Mouse (Mus musculus) ES-Bruce4 (cell line): Measurements from ENCODE around the gene Sde2. TPM values are rescaled to one million over a fixed set of nuclear protein-coding genes. Genes with fewer than 3 reads are reported as not detected.

Experiments used
- H3K27ac ChIP-seq: 2 replicates; pipeline ENCODE4 v1.5.1; 2012; ENCODE audit warnings: low read length, inconsistent platforms; ENCODE audit not compliant: insufficient read depth
- H3K27me3 ChIP-seq: 2 replicates; pipeline ENCODE4 v1.6.1; 2012; ENCODE audit warnings: mild to moderate bottlenecking, low read length, inconsistent platforms; ENCODE audit not compliant: control insufficient read depth, poor library complexity, insufficient read depth, severe bottlenecking
- H3K36me3 ChIP-seq: 2 replicates; pipeline ENCODE4 v1.6.1; 2012; ENCODE audit warnings: inconsistent platforms, mild to moderate bottlenecking, low read length, moderate library complexity; ENCODE audit not compliant: control insufficient read depth, poor library complexity, insufficient read depth, severe bottlenecking
- H3K4me1 ChIP-seq: one replicate; pipeline ENCODE4 v1.8.1; 2011; ENCODE audit warnings: low read length; ENCODE audit not compliant: control insufficient read depth, insufficient read depth
- H3K4me3 ChIP-seq: 2 replicates; pipeline ENCODE4 v1.5.1; 2011; ENCODE audit warnings: low read depth, mild to moderate bottlenecking, low read length
- H3K9ac ChIP-seq: 2 replicates; pipeline ENCODE4 v1.6.1; 2012; ENCODE audit warnings: low read depth, mild to moderate bottlenecking, inconsistent platforms; ENCODE audit not compliant: poor library complexity, severe bottlenecking
- H3K9me3 ChIP-seq: replicated peaks from 2 replicates; pipeline ENCODE4 v1.6.1; 2012; ENCODE audit warnings: mild to moderate bottlenecking, low read length, inconsistent platforms; ENCODE audit not compliant: control insufficient read depth, poor library complexity, insufficient read depth, severe bottlenecking
- CTCF ChIP-seq: IDR thresholded peaks from one replicate; pipeline ENCODE4 v1.8.1; 2011; ENCODE audit warnings: low read depth, low read length
- EP300 ChIP-seq: IDR thresholded peaks from 2 replicates; pipeline ENCODE4 v1.6.1; 2011; ENCODE audit warnings: low read depth, low read length; ENCODE audit not compliant: insufficient read depth
- POLR2A ChIP-seq: IDR thresholded peaks from one replicate; pipeline ENCODE4 v1.8.1; 2011; ENCODE audit warnings: low read length; ENCODE audit not compliant: insufficient read depth
- polyA plus RNA-seq: library from polyadenylated mRNA; stranded (reverse); fragments of >200 nt; gene quantifications from 2 replicates; pipeline ENCODE4 v1.2.4, GENCODE M21; 2011; ENCODE audit warnings: low read depth; ENCODE audit not compliant: missing spikeins, insufficient read depth, insufficient read length

Gene Sde2
- polyA plus RNA-seq, 1 experiment: 35.0 TPM

DNA sequence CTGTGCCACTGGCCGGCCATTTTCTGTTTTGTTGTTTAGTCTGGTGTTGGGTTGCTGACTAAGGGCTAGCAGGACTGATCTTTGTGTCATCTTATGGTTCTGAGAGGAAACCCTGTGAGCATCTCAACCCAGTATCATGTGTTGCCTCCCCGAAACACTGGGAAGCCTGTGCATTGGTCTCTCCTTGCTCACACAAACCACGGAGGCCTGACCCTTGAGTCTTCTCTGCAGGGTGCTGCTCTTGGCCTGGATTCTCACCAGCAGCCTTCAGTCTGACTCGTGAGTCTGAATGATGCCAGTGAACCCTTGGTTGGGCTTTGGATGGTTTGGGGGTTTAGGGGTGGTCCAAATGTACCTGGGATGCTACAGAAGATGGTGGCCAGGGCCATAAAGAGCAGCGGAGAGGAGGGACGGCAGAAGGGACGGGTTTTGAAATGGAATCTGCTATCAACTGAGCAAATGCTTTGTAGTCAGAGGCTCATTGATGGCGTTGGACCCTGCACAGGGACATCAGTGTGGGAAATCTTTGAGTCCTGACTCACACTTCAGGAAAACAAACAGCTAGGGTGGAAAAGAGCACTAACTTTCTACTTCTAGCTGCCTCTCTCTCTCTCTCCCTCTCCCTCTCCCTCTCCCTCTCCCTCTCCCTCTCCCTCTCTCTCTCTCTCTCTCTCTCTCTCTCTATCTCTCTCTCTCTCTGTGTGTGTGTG, 11.6 kb upstream of the Sde2 start:
- Histone ChIP-seq H3K9ac (no peak overlapping the region), H3K9me3 (no peaks in the 10 kb centered on the region), H3K27ac (no peak overlapping the region), H3K36me3 (no peaks in the 10 kb centered on the region), H3K27me3 (no peaks in the 10 kb centered on the region), H3K4me3 (no peak overlapping the region), H3K4me1 (no peaks in the 10 kb centered on the region)
- TF ChIP-seq EP300 (no peak), CTCF (no peak), POLR2A (no peak)

DNA sequence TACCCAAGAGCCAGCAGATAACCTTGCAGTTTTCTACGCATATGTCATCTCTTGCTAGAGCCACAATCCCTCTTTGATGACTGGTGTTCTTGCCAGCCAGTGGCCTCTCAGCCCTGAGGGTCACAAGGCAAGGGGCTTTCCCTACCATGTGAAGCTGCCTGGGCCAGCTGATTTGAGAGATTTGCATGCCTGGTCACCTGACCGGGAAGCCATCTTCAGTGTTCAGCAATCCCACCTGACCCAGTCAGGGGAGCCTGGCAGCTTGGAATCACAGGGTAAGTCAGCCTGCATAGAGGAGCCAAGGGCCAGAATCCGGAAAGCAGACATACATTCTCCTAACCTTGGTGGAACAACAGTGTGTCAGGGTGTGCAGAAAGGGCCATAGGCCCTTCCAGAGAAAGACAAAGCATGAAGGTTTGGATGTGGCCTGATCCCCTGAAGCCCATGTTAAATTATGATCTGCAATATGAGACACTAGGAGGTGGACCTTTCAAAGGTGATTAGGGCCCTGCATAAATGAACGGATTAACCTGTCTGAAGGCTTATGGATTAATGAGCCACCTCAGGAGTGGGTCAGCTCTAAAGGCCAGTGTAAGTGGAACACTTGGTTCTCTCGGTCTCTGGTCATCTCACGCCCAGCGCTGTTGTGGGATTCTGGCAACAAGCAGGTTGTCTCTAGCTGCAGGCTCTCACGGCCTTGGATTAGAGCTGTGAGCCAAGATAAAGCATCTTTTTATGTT, 9.2 kb upstream of the Sde2 start:
- H3K27ac ChIP-seq: no peak overlapping the region
- H3K36me3 ChIP-seq: no peaks in the 10 kb centered on the region
- H3K27me3 ChIP-seq: no peaks in the 10 kb centered on the region
- TF ChIP-seq EP300: no peak
- TF ChIP-seq POLR2A: no peak
- no peak for TF ChIP-seq CTCF
- no peaks in the 10 kb centered on the region for H3K9me3 ChIP-seq
- no peak overlapping the region for H3K4me3 ChIP-seq
- H3K4me1 ChIP-seq: peaks cover 1% of the 10 kb centered on the region
- no peak overlapping the region for H3K9ac ChIP-seq

DNA sequence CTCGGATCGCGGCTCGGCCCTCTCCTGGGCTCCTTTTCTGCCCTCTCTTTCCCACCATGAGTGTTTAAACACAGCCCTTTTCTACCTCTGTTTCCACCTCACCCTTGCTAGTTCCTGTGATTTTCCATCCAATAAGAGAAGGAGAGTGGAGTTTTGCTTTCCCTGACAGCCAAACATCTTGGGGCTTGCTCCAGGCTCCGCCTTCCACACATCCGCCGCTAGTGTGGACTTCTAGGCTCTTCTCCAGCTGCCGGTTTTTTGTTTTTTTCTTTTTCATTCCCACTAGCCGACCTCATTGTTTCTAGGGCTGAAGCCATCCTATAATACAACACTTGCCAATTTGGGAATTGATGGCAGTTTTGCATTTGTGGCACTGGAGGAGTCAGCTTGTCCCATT, 2.8 kb upstream of the Sde2 start:
- Histone ChIP-seq H3K4me3 (peak overlapping the region; percentile 41), H3K4me1 (peaks cover 1% of the 10 kb centered on the region), H3K36me3 (peaks cover 5% of the 10 kb centered on the region; the same call in 1 of the 2 replicates), H3K9me3 (no peaks in the 10 kb centered on the region), H3K27ac (peak overlapping the region; percentile 66), H3K27me3 (no peaks in the 10 kb centered on the region), H3K9ac (peak overlapping the region; percentile 62)
- no peak for TF ChIP-seq CTCF
- TF ChIP-seq EP300: no peak
- no peak for TF ChIP-seq POLR2A

DNA sequence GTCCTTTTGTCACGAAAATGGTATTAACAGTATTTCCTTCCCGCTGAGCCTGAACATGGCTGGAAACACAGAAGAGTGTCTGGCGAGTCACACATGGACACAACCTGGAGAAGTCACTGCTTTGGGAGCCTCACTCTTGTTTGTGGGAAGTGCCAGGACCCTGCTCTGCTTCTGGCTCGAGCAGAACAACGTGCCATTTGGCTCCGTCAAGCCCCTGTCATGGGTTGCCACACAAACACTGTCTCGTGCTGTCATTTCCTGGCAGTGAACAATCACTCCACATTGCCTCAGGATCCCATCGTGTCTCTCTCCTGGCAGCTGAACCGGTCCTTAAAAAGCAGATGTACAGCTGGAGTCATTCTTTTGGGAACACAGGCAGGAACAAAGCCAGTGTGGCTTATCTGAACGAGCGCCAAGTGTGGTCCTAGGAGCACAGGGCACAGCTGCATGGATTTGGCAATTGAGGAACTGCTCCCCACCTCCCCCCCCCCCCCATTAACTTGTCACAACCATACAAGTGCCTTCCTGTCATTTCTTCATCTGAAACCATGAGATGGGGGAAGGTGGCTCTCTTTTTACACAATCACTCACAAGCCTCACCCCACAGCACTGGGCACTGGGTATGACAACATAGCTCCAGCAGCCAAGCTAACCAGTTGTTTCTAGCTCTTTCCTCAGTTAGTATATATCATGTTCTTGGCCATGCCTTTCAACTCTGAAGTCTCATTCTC, 2.3 kb upstream of the Sde2 start:
- no peaks in the 10 kb centered on the region for H3K27me3 ChIP-seq
- TF ChIP-seq EP300 (0 out of 2 replicates have a peak, but pooled peaks have one; percentile 30), POLR2A (no peak)
- H3K9ac ChIP-seq: peak overlapping the region; percentile 62; the same call in 1 of the 2 replicates
- H3K9me3 ChIP-seq: no peaks in the 10 kb centered on the region
- peak overlapping the region; percentile 41 for H3K4me3 ChIP-seq
- peak overlapping the region; percentile 40 for H3K27ac ChIP-seq
- H3K36me3 ChIP-seq: peaks cover 5% of the 10 kb centered on the region; the same call in 1 of the 2 replicates
- H3K4me1 ChIP-seq: peaks cover 1% of the 10 kb centered on the region

DNA sequence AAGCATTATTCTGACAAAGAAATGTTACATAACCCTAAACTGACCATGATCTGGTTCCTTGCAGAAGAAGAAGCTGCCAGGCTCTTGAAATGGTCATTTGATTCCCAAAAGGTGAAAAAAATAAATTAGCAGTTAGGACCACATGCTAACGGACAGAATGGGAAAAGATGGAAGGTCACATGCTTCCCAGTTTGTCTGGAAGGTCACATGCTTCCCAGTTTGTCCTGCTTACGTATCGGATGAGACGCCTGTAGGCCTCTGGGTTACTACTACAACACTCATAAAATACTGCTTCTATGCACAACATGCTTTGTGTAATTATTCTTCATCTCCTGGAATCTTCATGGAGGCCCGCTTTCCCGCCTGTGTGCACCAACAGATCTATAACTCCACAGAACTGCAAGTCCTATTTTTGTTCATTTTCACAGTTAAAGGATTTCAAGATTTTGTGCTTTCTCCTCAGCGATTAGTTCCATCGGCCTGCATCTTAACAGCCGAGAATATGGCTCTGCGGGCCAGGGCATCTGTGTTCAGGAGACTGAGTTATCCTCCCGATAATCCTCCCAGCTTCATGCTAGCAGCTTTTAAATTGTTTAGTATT, 1.1 kb upstream of the Sde2 start:
- no peak for TF ChIP-seq POLR2A
- TF ChIP-seq CTCF: no peak
- no peak for TF ChIP-seq EP300
- Histone ChIP-seq H3K9me3 (no peaks in the 10 kb centered on the region), H3K4me3 (peak overlapping the region; percentile 72), H3K27ac (peak overlapping the region; percentile 85), H3K4me1 (no peaks in the 10 kb centered on the region), H3K27me3 (no peaks in the 10 kb centered on the region), H3K36me3 (peaks cover 10% of the 10 kb centered on the region), H3K9ac (peak overlapping the region; percentile 75)
